Mouse (Mus musculus) brown adipose tissue, adult 24 weeks (tissue): ENCODE measurements at regions not wholly inside any gene's neighbourhood (a gene's known extent, or its start where the extent isn't known, plus 50 kb on each side); places are given as distances from the start of the nearest gene placed in this dataset.
"Not testable (repeated sequence)": the region's sequence is repeated elsewhere in the genome, so short reads cannot be mapped to it uniquely, and the experiment has no call there.

Experiments
- H3K27ac ChIP-seq: fragments of 200-500 bp; replicated peaks from 2 replicates; pipeline ENCODE4 v1.5.1; 2012; ENCODE audit warnings: low read depth, mild to moderate bottlenecking, low read length
- H3K4me1 ChIP-seq: fragments of 200-500 bp; 2 replicates; pipeline ENCODE4 v1.6.1; 2012; ENCODE audit warnings: low read length, mixed read lengths; ENCODE audit not compliant: control insufficient read depth, insufficient read depth, insufficient read length
- H3K4me3 ChIP-seq: fragments of 200-500 bp; 2 replicates; pipeline ENCODE4 v1.5.1; 2012; ENCODE audit warnings: low read depth, mild to moderate bottlenecking, low read length, moderate library complexity; ENCODE audit not compliant: insufficient read depth

GRCm38 (mm10) chr8:20436956-20437355 is 73.9 kb upstream of the Gm15319 start:
- not testable (repeated sequence) for H3K27ac ChIP-seq, H3K4me3 ChIP-seq, H3K4me1 ChIP-seq

GRCm38 (mm10) chr8:20433236-20433635 is 70.2 kb upstream of the Gm15319 start:
- not testable (repeated sequence) for H3K27ac ChIP-seq, H3K4me3 ChIP-seq, H3K4me1 ChIP-seq

GRCm38 (mm10) chr8:20429469-20429868 is 66.5 kb upstream of the Gm15319 start:
- not testable (repeated sequence) for H3K4me3 ChIP-seq, H3K27ac ChIP-seq, H3K4me1 ChIP-seq

- H3K27ac ChIP-seq, H3K4me3 ChIP-seq, H3K4me1 ChIP-seq: not testable (repeated sequence)
Observed at GRCm38 (mm10) chr8:20424903-20425222, 61.9 kb upstream of the Gm15319 start.

- not testable (repeated sequence) for H3K27ac ChIP-seq, H3K4me1 ChIP-seq
- peak overlapping the region; percentile 67 for H3K4me3 ChIP-seq
Observed at GRCm38 (mm10) chr8:20424104-20424902, 61.3 kb upstream of the Gm15319 start.

- H3K4me3 ChIP-seq, H3K4me1 ChIP-seq, H3K27ac ChIP-seq: not testable (repeated sequence)
Observed at GRCm38 (mm10) chr8:20420807-20421206, 57.8 kb upstream of the Gm15319 start.
